Mouse (Mus musculus) kidney, adult 8-10 months (tissue): Measurements from ENCODE around the gene Usp46.

Source experiments
- DNase-seq, 2 experiments: peaks; one replicate each; pipeline ENCODE4 v3.0.0; 2022

The Usp46 gene

GRCm38 (mm10) chr5:73950809-73951648 lies 117.2 kb downstream of the Usp46 start:
- no peak for DNase-seq
